Mouse (Mus musculus) heart, embryonic 14.5 days (tissue): ENCODE measurements around the gene Slc12a3. TPM values are rescaled to one million over a fixed set of nuclear protein-coding genes. Genes with fewer than 3 reads are reported as not detected.

Experiments used
- ATAC-seq: fragments of 200-750 bp; cut with Nextera tagmentation; 2 replicates; pipeline ENCODE4 v1.8.0; 2017; ENCODE audit warnings: low read depth, moderate TSS enrichment; ENCODE audit not compliant: insufficient number of reproducible peaks, insufficient read depth, low FRiP score
- H3K27ac ChIP-seq, 2 experiments: fragments of 200-500 bp in 1 of 2; fragments of 300-500 bp in 1 of 2; sonication (generic) in 1 of 2; replicated peaks in 1 of 2; 2 replicates each; pipeline ENCODE4 v1.5.1; 2012 to 2014; ENCODE audit warnings: low read depth in 2 of 2, low read length in 2 of 2, control low read depth in 1 of 2, mild to moderate bottlenecking in 1 of 2, mixed read lengths in 1 of 2; ENCODE audit not compliant: control insufficient read depth in 1 of 2, insufficient read depth in 1 of 2
- H3K27me3 ChIP-seq: fragments of 300-500 bp; sonication (generic); 2 replicates; pipeline ENCODE4 v1.6.1; 2014; ENCODE audit warnings: mild to moderate bottlenecking, low read length, control low read depth; ENCODE audit not compliant: control insufficient read depth, insufficient read depth
- H3K36me3 ChIP-seq: fragments of 300-500 bp; sonication (generic); 2 replicates; pipeline ENCODE4 v1.6.1; 2014; ENCODE audit warnings: mild to moderate bottlenecking, control low read depth, low read length, mixed read lengths; ENCODE audit not compliant: control insufficient read depth, insufficient read depth
- H3K4me1 ChIP-seq, 2 experiments: fragments of 200-500 bp in 1 of 2; fragments of 300-500 bp in 1 of 2; sonication (generic) in 1 of 2; 2 replicates each; pipeline ENCODE4 v1.6.1; 2012 to 2014; ENCODE audit warnings: low read length in 2 of 2, control low read depth in 1 of 2, mixed read lengths in 1 of 2; ENCODE audit not compliant: control insufficient read depth in 2 of 2, insufficient read depth in 2 of 2
- H3K4me2 ChIP-seq: fragments of 300-500 bp; sonication (generic); 2 replicates; pipeline ENCODE4 v1.6.1; 2014; ENCODE audit warnings: mild to moderate bottlenecking, low read length
- H3K4me3 ChIP-seq, 2 experiments: fragments of 200-500 bp in 1 of 2; fragments of 300-500 bp in 1 of 2; sonication (generic) in 1 of 2; 2 replicates each; pipeline ENCODE4 v1.5.1; 2012 to 2014; ENCODE audit warnings: low read length in 2 of 2, mild to moderate bottlenecking in 2 of 2, control low read depth in 1 of 2, low read depth in 1 of 2, moderate library complexity in 1 of 2; ENCODE audit not compliant: control insufficient read depth in 1 of 2, insufficient read depth in 1 of 2
- H3K9ac ChIP-seq: fragments of 300-500 bp; sonication (generic); 2 replicates; pipeline ENCODE4 v1.6.1; 2014; ENCODE audit warnings: mild to moderate bottlenecking, low read length
- H3K9me3 ChIP-seq: fragments of 300-500 bp; sonication (generic); 2 replicates; pipeline ENCODE4 v1.6.1; 2016; ENCODE audit warnings: low read length, control low read depth; ENCODE audit not compliant: control insufficient read depth
- WGBS: fragments of 180-500 bp; shearing (Covaris S2); extraction: QIAGEN DNeasy Blood & Tissue Kit; methylation state at CpG from one replicate; pipeline ENCODE4 v1.1.7; 2014; 5-methylcytosine and 5-hydroxymethylcytosine counted together
- polyA plus RNA-seq: library from polyadenylated mRNA; unstranded; fragments of >200 nt; fragmentation: Nextera tagmentation; extraction: Ambion mirVana; gene quantifications from 2 replicates; pipeline ENCODE4 v1.2.1, GENCODE M21; 2014

Gene Slc12a3
- polyA plus RNA-seq, 1 experiment from 2014 or later: not detected

- WGBS: 89% methylated on average over 13 of the region's 13 CpGs
- ATAC-seq: no peak
- no peaks in the 10 kb centered on the region for H3K36me3 ChIP-seq
- no peaks in the 10 kb centered on the region for H3K27me3 ChIP-seq
- H3K9ac ChIP-seq: no peak overlapping the region
- H3K27ac ChIP-seq: no peak overlapping the region
- H3K9me3 ChIP-seq: no peaks in the 10 kb centered on the region
- H3K4me1 ChIP-seq: 0 out of 4 replicates have a peak, but pooled peaks cover 0 to 3% of the 10 kb centered on the region in 2 experiments
- no peak overlapping the region for H3K4me3 ChIP-seq
- H3K4me2 ChIP-seq: no peak overlapping the region
Measured at GRCm38 (mm10) chr8:94346264-94346663, 17.3 kb downstream of the Slc12a3 start.

- Histone ChIP-seq H3K27ac (no peak overlapping the region), H3K36me3 (no peaks in the 10 kb centered on the region), H3K4me1 (0 out of 4 replicates have a peak, but pooled peaks cover 0 to 3% of the 10 kb centered on the region in 2 experiments), H3K4me2 (no peak overlapping the region), H3K9me3 (no peaks in the 10 kb centered on the region), H3K4me3 (no peak overlapping the region), H3K27me3 (no peaks in the 10 kb centered on the region), H3K9ac (no peak overlapping the region)
- no peak for ATAC-seq
- 53% methylated on average over 9 of the region's 9 CpGs for WGBS
Measured at GRCm38 (mm10) chr8:94348425-94348824, 19.4 kb downstream of the Slc12a3 start.

GRCm38 (mm10) chr8:94354069-94354531 lies 25.1 kb downstream of the Slc12a3 start:
- ATAC-seq: no peak
- H3K27me3 ChIP-seq: no peaks in the 10 kb centered on the region
- H3K4me2 ChIP-seq: no peak overlapping the region
- 76% methylated on average over 7 of the region's 7 CpGs for WGBS
- H3K36me3 ChIP-seq: no peaks in the 10 kb centered on the region
- H3K4me1 ChIP-seq: peaks cover 23 to 28% of the 10 kb centered on the region in 2 experiments
- H3K9me3 ChIP-seq: no peaks in the 10 kb centered on the region
- H3K27ac ChIP-seq: no peak overlapping the region
- no peak overlapping the region for H3K9ac ChIP-seq
- H3K4me3 ChIP-seq: no peak overlapping the region

GRCm38 (mm10) chr8:94354571-94354970 lies 25.6 kb downstream of the Slc12a3 start:
- H3K9ac ChIP-seq: no peak overlapping the region
- H3K4me3 ChIP-seq: no peak overlapping the region
- no peak for ATAC-seq
- H3K4me1 ChIP-seq: peaks cover 23 to 29% of the 10 kb centered on the region in 2 experiments
- H3K27ac ChIP-seq: no peak overlapping the region
- H3K27me3 ChIP-seq: no peaks in the 10 kb centered on the region
- no peaks in the 10 kb centered on the region for H3K36me3 ChIP-seq
- H3K9me3 ChIP-seq: no peaks in the 10 kb centered on the region
- H3K4me2 ChIP-seq: no peak overlapping the region
- WGBS: 61% methylated on average over 4 of the region's 4 CpGs

GRCm38 (mm10) chr8:94357220-94357619 lies 28.2 kb downstream of the Slc12a3 start:
- Histone ChIP-seq H3K4me1 (peaks cover 27 to 35% of the 10 kb centered on the region in 2 experiments), H3K9me3 (no peaks in the 10 kb centered on the region), H3K27ac (peak overlapping the region; percentile 52 to 75), H3K27me3 (no peaks in the 10 kb centered on the region), H3K9ac (no peak overlapping the region), H3K4me2 (peak overlapping the region; percentile 28; the same call in 1 of the 2 replicates), H3K4me3 (no peak overlapping the region), H3K36me3 (no peaks in the 10 kb centered on the region)
- peak; percentile 58 for ATAC-seq
- 29% methylated on average over 6 of the region's 6 CpGs for WGBS

- H3K9ac ChIP-seq: no peak overlapping the region
- H3K27me3 ChIP-seq: no peaks in the 10 kb centered on the region
- H3K27ac ChIP-seq: peak overlapping the region in 1 of 2 experiments; percentile 20; a peak in 1 of 4 replicates
- H3K36me3 ChIP-seq: no peaks in the 10 kb centered on the region
- no peak overlapping the region for H3K4me3 ChIP-seq
- no peak overlapping the region for H3K4me2 ChIP-seq
- H3K4me1 ChIP-seq: peaks cover 37 to 48% of the 10 kb centered on the region in 2 experiments
- no peak for ATAC-seq
- WGBS: 43% methylated on average over 5 of the region's 5 CpGs
- no peaks in the 10 kb centered on the region for H3K9me3 ChIP-seq
Measured at GRCm38 (mm10) chr8:94358541-94358940, 29.5 kb downstream of the Slc12a3 start.

- Histone ChIP-seq H3K9me3 (no peaks in the 10 kb centered on the region), H3K4me2 (no peak overlapping the region), H3K9ac (no peak overlapping the region), H3K4me1 (peaks cover 38 to 50% of the 10 kb centered on the region in 2 experiments), H3K27ac (peak overlapping the region in 1 of 2 experiments; percentile 71; a peak in 2 of 4 replicates), H3K27me3 (no peaks in the 10 kb centered on the region), H3K36me3 (no peaks in the 10 kb centered on the region), H3K4me3 (no peak overlapping the region)
- ATAC-seq: no peak
- 86% methylated on average over 6 of the region's 6 CpGs for WGBS
Measured at GRCm38 (mm10) chr8:94361774-94362431, 32.9 kb downstream of the Slc12a3 start.
